Mouse (Mus musculus): ENCODE measurements at regions not wholly inside any gene's neighbourhood (a gene's known extent, or its start where the extent isn't known, plus 50 kb on each side); places are given as distances from the start of the nearest gene placed in this dataset.

GRCm38 (mm10) chr4:74902331-74902730 is 375.8 kb downstream of the Dmac1 start:
- TF ChIP-seq CTCF (IDR thresholded peaks at IDR 0.05; ENCODE audit: low read depth): no peak
- peak; percentile 69 for DNase-seq

More at GRCm38 (mm10) chr4:74902331-74902730, 375.8 kb downstream of the Dmac1 start:
- H3K9ac ChIP-seq: no peak overlapping the region
- no peaks in the 10 kb centered on the region for H3K36me3 ChIP-seq (ENCODE audit: insufficient read depth)
- no peaks in the 10 kb centered on the region for H3K4me1 ChIP-seq (ENCODE audit: insufficient read depth)
- no peaks in the 10 kb centered on the region for H3K9me3 ChIP-seq (ENCODE audit: low read depth, low read length)
- no peak overlapping the region for H3K27ac ChIP-seq (ENCODE audit: low read depth)
- ATAC-seq (ENCODE audit: insufficient read depth): peak; percentile 54; the same call in 1 of the 2 replicates
- no peak overlapping the region for H3K4me2 ChIP-seq
- no peak overlapping the region for H3K4me3 ChIP-seq (ENCODE audit: low read depth, low read length)
- no peaks in the 10 kb centered on the region for H3K27me3 ChIP-seq (ENCODE audit: insufficient read depth, low read length)

All from lung, embryonic 14.5 days (tissue).